Mouse (Mus musculus) testis, postnatal 14 days (tissue): Measurements from ENCODE around the gene Dusp3.

Experiments
- DNase-seq: peaks from one replicate; pipeline ENCODE4 v3.0.0; 2021; ENCODE audit warnings: low spot score

Gene Dusp3

GRCm38 (mm10) chr11:101986913-101987312, at the start of gene Dusp3:
TSS of gene Dusp3 (minus strand) at chr11:101987013.
- no peak for DNase-seq

- DNase-seq = no peak
Measured at GRCm38 (mm10) chr11:102036336-102036735, 49.5 kb upstream of the Dusp3 start.

- no peak for DNase-seq
Measured at GRCm38 (mm10) chr11:102035456-102035960, 48.7 kb upstream of the Dusp3 start.

GRCm38 (mm10) chr11:102034887-102035286, 48.1 kb upstream of the Dusp3 start:
- DNase-seq = no peak

- DNase-seq = no peak
Measured at GRCm38 (mm10) chr11:102033055-102033591, 46.3 kb upstream of the Dusp3 start.

- DNase-seq = peak; percentile 49
Measured at GRCm38 (mm10) chr11:102031149-102031548, 44.3 kb upstream of the Dusp3 start.

- DNase-seq = no peak
Measured at GRCm38 (mm10) chr11:102029966-102030365, 43.2 kb upstream of the Dusp3 start.

GRCm38 (mm10) chr11:102029304-102029703, 42.5 kb upstream of the Dusp3 start:
- DNase-seq = no peak

- DNase-seq = no peak
Measured at GRCm38 (mm10) chr11:102028087-102028816, 41.4 kb upstream of the Dusp3 start, which contains the start of gene Mpp3. TSS of gene Mpp3 (minus strand) at chr11:102028461.

GRCm38 (mm10) chr11:102027361-102028017, 40.7 kb upstream of the Dusp3 start:
- no peak for DNase-seq

GRCm38 (mm10) chr11:102026694-102027360, 40.0 kb upstream of the Dusp3 start:
- DNase-seq = peak; percentile 85

- DNase-seq = no peak
Measured at GRCm38 (mm10) chr11:102025991-102026660, 39.3 kb upstream of the Dusp3 start.

- no peak for DNase-seq
Measured at GRCm38 (mm10) chr11:102025354-102025753, 38.5 kb upstream of the Dusp3 start.

GRCm38 (mm10) chr11:102024875-102025274, 38.1 kb upstream of the Dusp3 start:
- DNase-seq = no peak

GRCm38 (mm10) chr11:102024084-102024758, 37.4 kb upstream of the Dusp3 start:
- DNase-seq = no peak

- no peak for DNase-seq
Measured at GRCm38 (mm10) chr11:102023406-102023805, 36.6 kb upstream of the Dusp3 start.

- no peak for DNase-seq
Measured at GRCm38 (mm10) chr11:102021196-102021595, 34.4 kb upstream of the Dusp3 start.

GRCm38 (mm10) chr11:102019736-102020135, 32.9 kb upstream of the Dusp3 start:
- no peak for DNase-seq

- DNase-seq = no peak
Measured at GRCm38 (mm10) chr11:102016136-102016535, 29.3 kb upstream of the Dusp3 start.

GRCm38 (mm10) chr11:102015472-102015871, 28.7 kb upstream of the Dusp3 start:
- DNase-seq = no peak

GRCm38 (mm10) chr11:102013201-102013600, 26.4 kb upstream of the Dusp3 start:
- no peak for DNase-seq
